Comparison of ENCODE assay signal across 8 mouse cellular contexts in the genomic region with DNA sequence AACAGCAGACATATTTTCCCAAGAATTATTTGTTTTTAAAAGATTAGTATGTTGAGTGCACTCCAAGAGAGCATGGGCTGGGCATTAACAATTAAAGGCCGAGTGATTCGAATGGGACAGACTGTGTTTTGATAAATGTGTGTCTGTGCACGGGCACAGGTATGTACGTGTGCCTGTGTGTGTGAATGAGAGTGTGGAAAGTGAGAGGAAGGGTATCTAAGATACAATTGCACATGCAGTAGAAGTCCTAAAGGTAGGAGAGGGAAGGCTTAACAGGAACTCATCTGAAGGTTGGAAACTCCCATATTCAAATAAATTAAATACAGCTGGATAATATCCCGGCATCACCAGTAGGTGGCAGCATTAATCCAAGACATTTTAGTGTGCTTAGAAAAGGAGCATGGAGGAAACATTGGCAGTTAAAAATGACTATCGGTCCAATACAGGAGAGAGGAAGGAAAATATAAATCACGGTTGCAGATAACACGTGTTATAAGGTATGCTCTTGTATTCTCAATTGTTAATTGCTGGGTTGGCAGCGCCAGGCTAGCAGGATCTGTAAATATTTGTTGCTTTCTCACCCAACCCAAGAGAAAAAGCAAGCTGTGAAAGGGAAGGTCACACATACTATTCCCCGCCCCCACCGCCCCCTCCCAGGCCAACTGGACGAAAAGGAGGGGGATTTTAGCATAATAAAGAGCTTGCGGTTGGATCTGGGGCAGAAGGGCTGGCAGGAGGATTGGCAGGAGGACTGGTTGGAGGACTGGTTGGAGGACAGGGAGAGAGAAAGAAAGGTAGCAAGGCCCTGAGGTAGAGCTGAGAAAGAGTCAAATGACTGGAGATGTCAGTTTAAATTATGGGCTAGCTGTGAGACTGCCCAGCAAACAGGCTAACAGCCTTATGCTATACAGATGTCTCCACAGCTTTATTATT. TPM values are rescaled to one million over a fixed set of nuclear protein-coding genes. Genes with fewer than 3 reads are reported as not detected.
A peak's percentile ranks its signal among the peaks of the same experiment; 100 is the strongest.
DNase-seq lines count a peak whose midpoint lies in the region; ATAC-seq and TF ChIP-seq lines count a peak whose summit lies in the region.

No protein-coding gene starts in this region.

- H3K9me3 ChIP-seq in heart, embryonic 10.5 days, result no peaks in the 10 kb centered on the region
- H3K9me3 ChIP-seq in midbrain, embryonic 15.5 days, result no peaks in the 10 kb centered on the region

- intact Hi-C loops in left cerebral cortex, postnatal 36 days (cut with DNase I), result no loop called here

- TF ChIP-seq CTCF in kidney, adult 2 months (conservative IDR thresholded peaks at IDR 0.05; ENCODE audit: insufficient read depth, insufficient read length, low read depth, low read length), result no peak

- DNase-seq in urinary bladder, postnatal 25 days (ENCODE audit: low spot score), result peak; percentile 56
- DNase-seq in urinary bladder, adult 2 months (ENCODE audit: low spot score), result no peak
- DNase-seq in embryo, embryonic 9.5 days (ENCODE audit: extremely low spot score), result peak; percentile 79
- DNase-seq in heart, embryonic 10.5 days (ENCODE audit: low spot score), result no peak
- peak; percentile 70 for DNase-seq in kidney, adult 2 months
- DNase-seq in left cerebral cortex, postnatal 36 days (ENCODE audit: low spot score in 2 of 2), result peak; percentile 16 to 50
- peak; percentile 7 to 55 for DNase-seq in spleen, postnatal 10 days (ENCODE audit: low spot score in 2 of 2)

- peak overlapping the region; percentile 44 for H3K4me2 ChIP-seq in midbrain, embryonic 15.5 days

- no peaks in the 10 kb centered on the region for H3K36me3 ChIP-seq in heart, embryonic 10.5 days
- H3K36me3 ChIP-seq in kidney, adult 2 months (ENCODE audit: control insufficient read depth, insufficient read depth, low read length), result no peaks in the 10 kb centered on the region
- H3K36me3 ChIP-seq in midbrain, embryonic 15.5 days (replicated peaks), result no peaks in the 10 kb centered on the region

- 0 out of 2 replicates have a peak overlapping the region, but pooled peaks have one; percentile 25 for H3K9ac ChIP-seq in midbrain, embryonic 15.5 days

- 23% methylated on average over 13 of the region's 13 CpGs for WGBS in heart, embryonic 10.5 days
- WGBS in kidney, adult 2 months, result 27% methylated on average over 13 of the region's 13 CpGs
- 20% methylated on average over 13 of the region's 13 CpGs for WGBS in midbrain, embryonic 15.5 days

- H3K27me3 ChIP-seq in heart, embryonic 10.5 days (ENCODE audit: insufficient read depth, poor library complexity, severe bottlenecking), result no peaks in the 10 kb centered on the region
- H3K27me3 ChIP-seq in kidney, adult 2 months (replicated peaks; ENCODE audit: control insufficient read depth, insufficient read depth, low read length), result no peaks in the 10 kb centered on the region; the same call in 1 of the 2 replicates
- no peaks in the 10 kb centered on the region for H3K27me3 ChIP-seq in midbrain, embryonic 15.5 days (replicated peaks)

- H3K27ac ChIP-seq in heart, embryonic 10.5 days, result peak overlapping the region; percentile 76; the same call in 1 of the 2 replicates
- no peak overlapping the region for H3K27ac ChIP-seq in kidney, adult 2 months (ENCODE audit: insufficient read depth, low read depth, low read length)
- no peak overlapping the region for H3K27ac ChIP-seq in midbrain, embryonic 15.5 days

- peaks cover 3% of the 10 kb centered on the region; the same call in 1 of the 2 replicates for H3K4me1 ChIP-seq in heart, embryonic 10.5 days
- no peaks in the 10 kb centered on the region; the same call in 1 of the 2 replicates for H3K4me1 ChIP-seq in kidney, adult 2 months (ENCODE audit: control insufficient read depth, insufficient read depth, low read length)
- peaks cover 4% of the 10 kb centered on the region; the same call in 1 of the 2 replicates for H3K4me1 ChIP-seq in midbrain, embryonic 15.5 days

- TF ChIP-seq POLR2A in kidney, adult 2 months (IDR thresholded peaks at IDR 0.05; ENCODE audit: low read depth, low read length), result no peak

- peak; percentile 83 for ATAC-seq in midbrain, embryonic 15.5 days (replicated peaks)

- peak overlapping the region; percentile 35; the same call in 1 of the 2 replicates for H3K4me3 ChIP-seq in heart, embryonic 10.5 days
- H3K4me3 ChIP-seq in kidney, adult 2 months (ENCODE audit: insufficient read depth, low read depth, low read length), result no peak overlapping the region
- H3K4me3 ChIP-seq in midbrain, embryonic 15.5 days, result peak overlapping the region; percentile 20; the same call in 1 of the 2 replicates

RNA-seq across cellular contexts. Expression of gene Abcb5, which starts 35.6 kb away (rescaled TPM):
- not detected in 2 replicates for polyA plus RNA-seq in urinary bladder, adult 2 months (2012; rRNA removed)
- polyA plus RNA-seq in heart, embryonic 10.5 days (2016; fragmentation: Nextera tagmentation; extraction: Ambion mirVana), result 0.15 TPM in 1 of 2 replicates, not detected in the other
- not detected in 2 replicates for polyA plus RNA-seq in kidney, adult 2 months (2012; rRNA removed)
- total RNA-seq in left cerebral cortex, postnatal 36 days (2021), result not detected
- not detected in 2 replicates for polyA plus RNA-seq in midbrain, embryonic 15.5 days (2015; fragmentation: Nextera tagmentation; extraction: Ambion mirVana)

Comparison
In these comparisons a context has a peak if more than half of its experiments do, and no peak if none do; other contexts are left out.
1. DNase-seq: peak in urinary bladder, postnatal 25 days (single experiment), embryo, embryonic 9.5 days (single experiment), kidney, adult 2 months (single experiment), left cerebral cortex, postnatal 36 days (2 of 2) and spleen, postnatal 10 days (2 of 2); none in urinary bladder, adult 2 months (single experiment) and heart, embryonic 10.5 days (single experiment).